Mouse (Mus musculus): ENCODE measurements at regions not wholly inside any gene's neighbourhood (a gene's known extent, or its start where the extent isn't known, plus 50 kb on each side); places are given as distances from the start of the nearest gene placed in this dataset.
"Not testable (repeated sequence)": the region's sequence is repeated elsewhere in the genome, so short reads cannot be mapped to it uniquely, and the experiment has no call there.

DNA sequence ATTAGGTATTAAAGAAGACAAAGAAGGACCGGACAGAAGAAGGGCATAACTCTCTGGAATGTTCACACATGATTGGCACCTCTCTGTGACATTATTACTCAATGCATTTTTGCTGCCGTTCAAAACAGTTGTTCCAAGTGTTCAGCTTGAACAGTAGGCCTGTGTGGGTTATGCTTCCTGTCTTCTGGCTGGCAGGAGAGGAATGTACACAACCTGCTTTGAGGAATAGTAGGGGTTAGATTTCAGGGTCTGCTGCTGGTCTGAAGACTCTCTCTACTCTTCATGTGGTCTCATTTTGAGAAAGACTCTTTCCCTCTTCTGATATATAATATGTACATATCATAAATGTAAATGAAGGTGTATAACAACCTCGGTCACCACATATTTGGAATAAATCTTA, 137.2 kb upstream of the Adgra3 start:
- Histone ChIP-seq H3K4me2 (replicated peaks; ENCODE audit: low read depth) (no peak overlapping the region), H3K4me3 (ENCODE audit: low read depth, low read length) (no peak overlapping the region), H3K27me3 (replicated peaks; ENCODE audit: control insufficient read depth, insufficient read depth, low read length) (no peaks in the 10 kb centered on the region), H3K27ac (ENCODE audit: low read depth, low read length) (no peak overlapping the region), H3K9me3 (ENCODE audit: control insufficient read depth) (no peaks in the 10 kb centered on the region), H3K36me3 (ENCODE audit: control insufficient read depth, insufficient read depth) (no peaks in the 10 kb centered on the region), H3K9ac (ENCODE audit: low read depth, low read length) (no peak overlapping the region), H3K4me1 (replicated peaks; ENCODE audit: control insufficient read depth, insufficient read depth, low read length) (no peaks in the 10 kb centered on the region)
- WGBS = 70% methylated on average over 3 of the region's 3 CpGs
- no peak for TF ChIP-seq CTCF (IDR thresholded peaks at IDR 0.05; ENCODE audit: low read depth)
- ATAC-seq = no peak

GRCm38 (mm10) chr5:50189394-50189793, 130.6 kb upstream of the Adgra3 start:
- H3K4me3 ChIP-seq (ENCODE audit: low read depth, low read length) = no peak overlapping the region
- no peaks in the 10 kb centered on the region for H3K36me3 ChIP-seq (ENCODE audit: control insufficient read depth, insufficient read depth)
- ATAC-seq = no peak
- H3K4me1 ChIP-seq (replicated peaks; ENCODE audit: control insufficient read depth, insufficient read depth, low read length) = no peaks in the 10 kb centered on the region
- no peak overlapping the region for H3K4me2 ChIP-seq (replicated peaks; ENCODE audit: low read depth)
- H3K27me3 ChIP-seq (replicated peaks; ENCODE audit: control insufficient read depth, insufficient read depth, low read length) = no peaks in the 10 kb centered on the region
- H3K9ac ChIP-seq (ENCODE audit: low read depth, low read length) = no peak overlapping the region
- TF ChIP-seq CTCF (IDR thresholded peaks at IDR 0.05; ENCODE audit: low read depth) = no peak
- no peak overlapping the region for H3K27ac ChIP-seq (ENCODE audit: low read depth, low read length)
- H3K9me3 ChIP-seq (ENCODE audit: control insufficient read depth) = no peaks in the 10 kb centered on the region

GRCm38 (mm10) chr5:50182721-50183120, 123.9 kb upstream of the Adgra3 start:
- Histone ChIP-seq H3K4me3 (ENCODE audit: low read depth, low read length) (no peak overlapping the region), H3K27ac (ENCODE audit: low read depth, low read length) (no peak overlapping the region), H3K9me3 (ENCODE audit: control insufficient read depth) (no peaks in the 10 kb centered on the region), H3K4me1 (replicated peaks; ENCODE audit: control insufficient read depth, insufficient read depth, low read length) (no peaks in the 10 kb centered on the region), H3K27me3 (replicated peaks; ENCODE audit: control insufficient read depth, insufficient read depth, low read length) (no peaks in the 10 kb centered on the region), H3K4me2 (replicated peaks; ENCODE audit: low read depth) (no peak overlapping the region), H3K9ac (ENCODE audit: low read depth, low read length) (no peak overlapping the region), H3K36me3 (ENCODE audit: control insufficient read depth, insufficient read depth) (no peaks in the 10 kb centered on the region)
- no peak for ATAC-seq
- WGBS = 88% methylated on average over 6 of the region's 6 CpGs
- no peak for TF ChIP-seq CTCF (IDR thresholded peaks at IDR 0.05; ENCODE audit: low read depth)

DNA sequence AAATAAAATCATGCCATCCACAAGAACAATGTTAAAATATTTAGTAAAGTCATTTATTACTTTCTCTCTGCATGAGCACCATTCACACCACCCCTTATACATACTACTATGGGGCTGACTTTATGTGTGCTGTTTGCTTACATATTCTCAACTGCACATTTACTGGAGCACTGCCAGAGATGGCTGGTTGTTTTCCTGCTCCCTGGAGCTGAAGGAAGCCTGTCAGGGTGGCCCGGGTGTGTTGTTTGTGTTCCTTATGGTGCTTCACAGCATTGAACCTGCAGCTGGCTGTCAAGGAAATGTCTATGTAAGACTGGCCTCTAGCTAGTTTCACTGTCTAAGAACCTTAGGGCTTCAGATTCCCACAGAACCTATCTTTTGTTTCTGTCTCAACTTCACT, 97.8 kb upstream of the Adgra3 start:
- Histone ChIP-seq H3K4me2 (replicated peaks; ENCODE audit: low read depth) (no peak overlapping the region), H3K9ac (ENCODE audit: low read depth, low read length) (no peak overlapping the region), H3K4me3 (ENCODE audit: low read depth, low read length) (no peak overlapping the region), H3K27me3 (replicated peaks; ENCODE audit: control insufficient read depth, insufficient read depth, low read length) (no peaks in the 10 kb centered on the region), H3K27ac (ENCODE audit: low read depth, low read length) (no peak overlapping the region), H3K4me1 (replicated peaks; ENCODE audit: control insufficient read depth, insufficient read depth, low read length) (no peaks in the 10 kb centered on the region), H3K36me3 (ENCODE audit: control insufficient read depth, insufficient read depth) (no peaks in the 10 kb centered on the region), H3K9me3 (ENCODE audit: control insufficient read depth) (no peaks in the 10 kb centered on the region)
- no peak for ATAC-seq
- WGBS = 24% methylated on average over 1 of the region's 1 CpGs
- TF ChIP-seq CTCF (IDR thresholded peaks at IDR 0.05; ENCODE audit: low read depth) = no peak

- not testable (repeated sequence) for H3K27me3 ChIP-seq (replicated peaks; ENCODE audit: control insufficient read depth, insufficient read depth, low read length); H3K4me1 ChIP-seq (replicated peaks; ENCODE audit: control insufficient read depth, insufficient read depth, low read length); H3K4me2 ChIP-seq (replicated peaks; ENCODE audit: low read depth); ATAC-seq; H3K27ac ChIP-seq (ENCODE audit: low read depth, low read length); H3K9me3 ChIP-seq (ENCODE audit: control insufficient read depth); H3K9ac ChIP-seq (ENCODE audit: low read depth, low read length); H3K4me3 ChIP-seq (ENCODE audit: low read depth, low read length); H3K36me3 ChIP-seq (ENCODE audit: control insufficient read depth, insufficient read depth)
- WGBS = 87% methylated on average over 2 of the region's 2 CpGs
These were observed 96.5 kb upstream of the Adgra3 start for GRCm38 (mm10) chr5:50155170-50155860.

- no peak for TF ChIP-seq CTCF (IDR thresholded peaks at IDR 0.05; ENCODE audit: low read depth)
- H3K4me1 ChIP-seq (replicated peaks; ENCODE audit: control insufficient read depth, insufficient read depth, low read length) = no peaks in the 10 kb centered on the region
- no peak overlapping the region for H3K27ac ChIP-seq (ENCODE audit: low read depth, low read length)
- 43% methylated on average over 3 of the region's 3 CpGs for WGBS
- H3K36me3 ChIP-seq (ENCODE audit: control insufficient read depth, insufficient read depth) = no peaks in the 10 kb centered on the region
- no peak overlapping the region for H3K4me2 ChIP-seq (replicated peaks; ENCODE audit: low read depth)
- H3K4me3 ChIP-seq (ENCODE audit: low read depth, low read length) = no peak overlapping the region
- ATAC-seq = no peak
- H3K9me3 ChIP-seq (ENCODE audit: control insufficient read depth) = no peaks in the 10 kb centered on the region
- no peak overlapping the region for H3K9ac ChIP-seq (ENCODE audit: low read depth, low read length)
- H3K27me3 ChIP-seq (replicated peaks; ENCODE audit: control insufficient read depth, insufficient read depth, low read length) = no peaks in the 10 kb centered on the region
These were observed 88.1 kb upstream of the Adgra3 start for GRCm38 (mm10) chr5:50146926-50147325.

Data from intestine, postnatal 0 days (tissue).